Comparison of ENCODE assay signal across 12 mouse cellular contexts in genomic region chr4:122982537-122982936, GRCm38 (mm10).
"Had no signal": no experiment of that assay in that cellular context is flagged by ENCODE, and none has a peak within 500 bp of the region (broad histone marks: within the 10 kb centered on the region; RNA-seq: fewer than 3 reads in every experiment).

No protein-coding gene starts in this region.

- H3K36me3 ChIP-seq: limb, embryonic 15.5 days; liver, embryonic 13.5 days; midbrain, embryonic 10.5 days; neural tube, embryonic 15.5 days had no signal

- H3K4me3 ChIP-seq: liver, embryonic 13.5 days; myocyte had no signal

- H3K9me3 ChIP-seq: limb, embryonic 15.5 days; liver, embryonic 13.5 days; midbrain, embryonic 10.5 days; neural tube, embryonic 15.5 days had no signal

- H3K9ac ChIP-seq: limb, embryonic 15.5 days; liver, embryonic 13.5 days; neural tube, embryonic 15.5 days had no signal

- H3K27ac ChIP-seq: kidney, postnatal 0 days; liver, embryonic 13.5 days; midbrain, embryonic 10.5 days; neural tube, embryonic 15.5 days had no signal

- DNase-seq: kidney, postnatal 36 days; left cerebral cortex, postnatal 4 days; liver, embryonic 13.5 days; lung, adult 18-20 months; right cerebral cortex, adult 18-20 months; right cerebral cortex, postnatal 25 days; thymus, postnatal 4 days had no signal

- H3K4me1 ChIP-seq: liver, embryonic 13.5 days had no signal
